Mouse (Mus musculus) B cell, adult 2 months (primary cell): ENCODE measurements at regions not wholly inside any gene's neighbourhood (a gene's known extent, or its start where the extent isn't known, plus 50 kb on each side); places are given as distances from the start of the nearest gene placed in this dataset.

Experiments
- DNase-seq, 2 experiments: peaks; one replicate each; pipeline ENCODE4 v3.0.0; 2022

GRCm38 (mm10) chr10:119016104-119016503, 146.1 kb upstream of the Dyrk2 start:
- DNase-seq = no peak

- no peak for DNase-seq
These were observed 145.5 kb upstream of the Dyrk2 start for GRCm38 (mm10) chr10:119015311-119016055.

- DNase-seq = no peak
These were observed 144.7 kb upstream of the Dyrk2 start for GRCm38 (mm10) chr10:119014731-119015130.

DNA sequence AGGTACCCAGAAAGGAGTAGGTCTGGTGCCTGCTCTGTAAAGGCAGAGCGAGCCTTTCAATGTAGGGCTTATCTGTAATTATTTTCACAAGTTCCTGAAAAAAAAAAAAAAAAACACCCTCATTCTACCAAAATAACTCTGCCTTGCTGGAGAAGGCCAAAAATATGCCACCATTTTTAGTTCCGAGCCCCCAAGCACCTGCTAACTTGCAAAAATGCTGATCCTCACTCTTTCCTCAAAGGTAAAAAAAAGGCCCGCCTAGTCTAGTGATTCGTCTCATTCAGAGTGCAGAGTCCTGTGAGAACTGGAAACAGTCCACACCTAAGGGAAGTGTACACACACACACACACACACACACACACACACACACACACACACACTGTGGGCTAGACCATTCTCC, 143.7 kb upstream of the Dyrk2 start:
- no peak for DNase-seq

DNA sequence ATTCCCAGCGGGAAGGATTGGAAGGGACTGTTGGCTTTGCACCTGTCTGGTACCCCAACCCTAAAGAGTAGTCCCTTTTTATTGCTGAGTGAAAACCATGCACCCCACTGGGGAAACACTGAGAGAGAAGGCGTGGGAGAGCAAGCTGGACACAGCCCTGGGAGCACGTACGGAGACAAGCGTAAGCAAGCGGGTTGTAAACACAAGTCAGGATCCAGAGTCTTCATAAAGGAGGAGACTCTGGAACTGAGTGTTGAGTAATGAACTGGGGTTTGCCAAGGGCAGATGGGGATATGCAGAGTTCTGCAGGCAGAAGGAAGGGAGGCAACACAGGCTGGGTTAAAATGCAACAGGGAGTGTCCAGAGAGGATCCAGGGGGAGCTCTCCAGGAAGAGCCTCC, 141.5 kb upstream of the Dyrk2 start:
- no peak for DNase-seq

DNA sequence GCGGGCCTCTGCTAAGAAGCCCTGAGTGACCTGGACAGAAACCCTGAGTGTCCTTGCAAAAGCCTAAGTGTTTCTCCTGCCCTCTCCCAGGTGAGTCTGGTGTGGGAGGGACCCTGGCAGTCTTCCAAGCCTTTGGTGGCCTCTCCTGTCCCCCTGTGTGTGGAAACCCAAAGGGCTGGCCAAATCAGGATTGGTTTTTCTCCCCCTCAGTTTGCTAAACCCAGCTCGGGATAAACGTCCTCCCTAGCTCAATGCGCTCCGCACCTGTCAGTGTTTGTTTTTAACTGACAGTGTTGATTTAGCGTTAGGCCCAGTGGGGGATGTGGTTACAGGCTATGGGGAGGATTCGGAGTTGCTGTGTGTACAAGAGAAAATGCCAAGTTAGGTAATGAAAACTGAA, 140.9 kb upstream of the Dyrk2 start:
- DNase-seq = no peak

DNA sequence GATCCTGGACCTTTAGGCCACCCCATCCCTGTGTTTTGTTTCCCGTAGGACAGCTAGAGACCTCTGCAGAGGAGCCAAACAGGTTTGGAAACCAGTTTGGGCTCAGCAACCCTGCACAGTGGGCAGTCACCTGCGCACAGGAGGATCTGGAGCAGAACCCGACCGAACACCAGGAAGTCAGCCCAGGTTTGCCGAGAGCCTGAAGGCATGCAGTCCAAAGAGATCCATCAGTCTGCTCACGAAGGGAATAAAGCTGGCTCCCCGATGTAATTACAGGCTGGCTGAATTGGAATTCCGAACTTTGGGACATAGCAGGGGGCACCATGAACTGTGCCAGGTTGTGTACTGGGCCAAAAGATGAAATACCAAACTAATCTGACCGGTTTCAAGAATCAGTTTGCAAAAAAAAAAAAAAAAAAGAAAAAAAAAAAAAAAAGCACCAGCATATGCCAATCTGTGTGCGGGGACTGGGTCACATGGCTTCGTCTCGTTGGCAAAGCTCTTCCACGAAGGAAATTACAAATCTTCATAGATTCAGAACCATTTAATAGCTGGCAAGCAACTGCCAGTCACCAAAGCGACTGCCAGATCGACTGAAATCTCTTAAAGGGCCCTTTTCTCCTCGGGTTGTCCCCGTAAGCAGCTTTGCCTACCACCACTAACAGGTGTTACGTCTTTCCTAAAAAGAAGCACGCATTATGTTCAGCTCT, 137.0 kb upstream of the Dyrk2 start:
- no peak for DNase-seq

DNA sequence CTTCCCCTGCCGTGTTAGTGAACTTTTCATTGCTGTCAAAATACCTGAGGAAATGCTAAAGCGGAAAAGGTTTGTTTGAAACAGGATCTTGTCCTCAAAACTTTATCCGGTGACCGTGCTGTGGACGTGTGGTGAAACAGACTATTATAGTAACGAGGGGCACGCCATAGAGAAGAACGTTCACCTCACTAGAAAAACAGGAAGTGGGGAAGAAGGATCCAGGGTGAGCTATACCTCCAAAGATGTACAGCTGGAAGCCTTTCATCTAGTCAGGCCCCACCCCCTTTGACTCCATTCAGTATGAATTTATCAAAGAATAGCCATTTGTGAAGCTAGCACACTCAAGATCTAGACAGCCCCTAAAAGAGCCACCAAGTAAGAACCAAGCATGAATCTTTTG, 135.5 kb upstream of the Dyrk2 start:
- DNase-seq = peak; percentile 4 to 14

GRCm38 (mm10) chr10:119004426-119004825, 134.4 kb upstream of the Dyrk2 start:
- no peak for DNase-seq

DNA sequence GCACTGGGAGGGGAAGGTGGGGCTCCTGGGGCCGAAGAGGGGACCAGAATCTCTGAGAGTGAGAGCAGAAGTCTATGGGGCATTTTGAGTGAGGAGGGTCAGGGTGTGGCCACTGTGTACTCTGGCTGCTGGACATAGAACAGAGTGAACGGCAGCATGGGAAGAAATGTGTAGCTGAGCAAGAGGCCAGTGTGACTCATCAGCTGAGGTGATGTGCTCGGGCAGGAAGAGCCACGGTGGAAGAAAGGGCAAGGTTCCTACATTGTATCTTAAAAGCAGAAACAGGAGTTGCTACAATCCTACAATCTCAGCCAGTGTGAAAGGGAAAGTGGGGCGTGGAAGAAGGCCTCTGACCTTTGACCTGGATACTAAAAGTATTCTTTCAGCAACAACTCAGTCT, 133.8 kb upstream of the Dyrk2 start:
- no peak for DNase-seq

- no peak for DNase-seq
These were observed 133.0 kb upstream of the Dyrk2 start for GRCm38 (mm10) chr10:119003042-119003441.

DNA sequence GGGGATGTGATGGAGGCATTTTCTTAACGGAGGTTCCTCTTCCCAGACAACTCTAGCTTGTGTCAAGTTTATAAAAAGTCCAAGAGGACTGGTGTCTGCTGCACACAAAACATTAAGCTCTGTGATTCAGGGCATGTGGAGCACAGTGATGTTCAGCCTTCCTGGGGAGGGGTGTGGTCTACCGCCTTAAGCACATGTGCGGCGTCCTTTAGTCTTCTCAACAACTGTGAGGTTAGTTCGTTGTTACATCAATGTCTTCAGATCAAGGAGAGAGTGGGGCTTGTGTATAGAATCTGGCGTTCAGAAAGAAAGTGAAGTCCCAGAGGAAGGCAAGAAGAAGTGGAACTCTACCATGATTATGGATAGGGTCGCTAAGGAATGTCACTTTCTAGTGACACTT, 131.9 kb upstream of the Dyrk2 start:
- DNase-seq = no peak

DNA sequence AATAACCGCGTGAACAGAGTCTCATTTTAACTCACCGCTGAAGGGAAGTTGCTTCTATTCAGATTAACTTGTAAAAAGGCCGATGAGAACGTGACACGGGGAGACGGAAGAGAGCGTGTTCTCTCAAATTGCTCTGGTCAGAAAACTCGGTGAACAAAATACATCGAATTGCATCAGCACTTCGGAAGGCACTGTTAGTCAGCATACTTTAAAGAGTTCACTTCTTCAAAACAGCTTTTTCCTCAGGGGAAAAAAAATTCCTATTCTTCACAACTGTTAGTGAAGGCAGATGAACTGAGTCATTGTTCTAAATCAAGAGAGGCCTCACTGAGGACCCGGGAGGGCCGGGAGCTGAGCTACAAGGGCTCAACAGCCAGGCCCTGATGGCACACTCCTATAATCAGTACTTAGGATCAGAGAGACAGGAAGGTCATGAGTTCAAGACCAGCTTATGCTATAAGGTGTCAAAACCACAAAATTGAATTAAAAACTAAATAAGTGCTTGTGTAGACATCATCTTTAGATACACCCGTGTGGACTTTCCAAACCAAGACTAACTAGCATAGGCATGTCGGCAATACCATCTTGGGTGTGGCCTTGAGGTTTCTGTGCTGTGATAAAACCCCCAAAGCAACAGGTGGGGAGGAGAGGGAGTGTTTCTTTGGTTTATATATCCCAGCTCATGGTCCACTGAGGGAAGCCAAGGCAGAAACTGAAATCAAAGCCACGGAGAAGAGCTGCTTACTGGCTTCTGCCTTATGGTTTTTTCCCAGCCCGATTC, 131.2 kb upstream of the Dyrk2 start:
- no peak for DNase-seq

- DNase-seq = no peak
These were observed 129.0 kb upstream of the Dyrk2 start for GRCm38 (mm10) chr10:118998966-118999365.

DNA sequence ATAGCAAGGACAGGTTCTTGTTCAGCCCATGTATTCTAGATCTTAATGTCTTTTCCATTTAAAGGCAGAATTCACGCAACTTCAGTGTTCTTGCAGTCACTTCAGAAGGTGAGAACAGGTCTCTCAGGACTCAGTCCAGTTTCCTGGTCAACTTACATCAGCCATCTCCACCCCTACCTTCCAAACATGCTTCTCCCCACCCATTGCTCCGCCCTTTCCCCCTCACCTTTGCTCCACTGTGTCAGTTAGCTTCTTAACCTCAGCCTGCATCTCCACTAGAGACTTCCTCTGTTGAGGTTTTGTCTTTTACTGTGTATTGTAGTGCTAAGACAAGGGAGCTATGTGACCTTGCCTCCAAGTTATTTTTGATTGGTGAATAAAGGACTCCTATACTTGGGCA, 127.0 kb upstream of the Dyrk2 start:
- no peak for DNase-seq

- no peak for DNase-seq
These were observed 124.0 kb upstream of the Dyrk2 start for GRCm38 (mm10) chr10:118993819-118994574.

DNA sequence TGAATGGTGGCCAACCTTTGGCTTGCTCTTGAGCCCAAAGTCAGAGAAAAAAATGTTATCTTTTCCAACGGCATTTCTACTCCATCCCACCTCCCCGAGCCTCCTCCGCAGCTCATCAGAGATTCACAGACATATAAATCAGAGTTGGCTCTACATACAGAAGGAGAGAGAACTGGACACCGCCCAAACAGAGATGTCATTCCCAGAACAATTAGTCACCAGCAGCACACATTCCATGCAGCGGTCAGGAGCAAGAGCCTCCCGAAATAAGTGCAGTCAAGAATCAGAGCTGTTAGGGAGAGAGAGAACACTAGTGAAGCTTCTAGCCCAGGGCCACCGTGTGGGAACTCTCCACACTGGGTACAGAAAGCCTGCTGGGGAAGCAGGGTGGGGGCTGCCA, 121.2 kb upstream of the Dyrk2 start:
- DNase-seq = no peak

DNA sequence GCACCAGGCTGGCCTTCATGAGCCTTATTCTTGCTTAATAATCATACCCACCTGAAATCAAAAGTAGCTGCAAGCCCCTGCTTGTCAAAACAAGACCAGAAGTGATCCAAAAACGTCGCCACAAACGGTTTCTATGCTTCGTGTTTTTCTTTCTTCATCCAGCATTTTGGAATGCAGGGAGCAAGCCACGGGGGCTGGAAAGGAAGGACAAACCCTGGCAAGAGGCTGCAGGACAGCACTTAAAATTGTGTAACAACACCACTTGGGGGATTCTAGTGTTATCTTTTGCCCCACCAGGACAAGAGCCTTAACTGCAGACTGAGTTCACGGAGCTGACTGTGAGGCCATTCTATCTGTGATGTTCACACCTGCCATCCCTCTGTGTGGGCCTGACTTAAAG, 120.5 kb upstream of the Dyrk2 start:
- no peak for DNase-seq

GRCm38 (mm10) chr10:118989812-118990211, 119.8 kb upstream of the Dyrk2 start:
- DNase-seq = no peak

GRCm38 (mm10) chr10:118988249-118988648, 118.2 kb upstream of the Dyrk2 start:
- DNase-seq = no peak

- DNase-seq = no peak
These were observed 114.6 kb upstream of the Dyrk2 start for GRCm38 (mm10) chr10:118984580-118984979.

- no peak for DNase-seq
These were observed 111.4 kb upstream of the Dyrk2 start for GRCm38 (mm10) chr10:118981446-118981845.

DNA sequence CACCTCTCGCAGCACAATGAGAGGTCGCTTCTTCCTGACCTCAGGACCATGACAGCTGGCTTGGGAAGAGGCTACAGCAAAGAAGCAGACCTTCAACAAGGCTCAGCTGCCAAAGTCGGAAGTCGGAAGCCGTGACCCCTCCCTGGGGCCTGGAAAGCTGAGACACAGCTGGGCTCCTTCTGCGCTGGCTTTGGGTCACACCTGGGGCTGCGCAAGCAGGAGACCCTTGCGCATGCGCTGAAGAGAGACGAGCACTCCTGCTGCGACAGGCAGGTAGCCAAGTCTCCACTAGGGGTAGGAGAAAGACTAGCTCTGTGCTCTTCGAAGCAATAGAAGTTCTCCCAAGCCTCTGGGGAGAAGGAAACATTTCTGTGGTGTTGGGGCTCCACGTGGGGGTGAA, 109.3 kb upstream of the Dyrk2 start:
- DNase-seq = peak in 1 of 2 experiments; percentile 6
